Mouse (Mus musculus): ENCODE measurements around the gene Dars2. TPM values are rescaled to one million over a fixed set of nuclear protein-coding genes. Genes with fewer than 3 reads are reported as not detected.

The Dars2 gene
- 10.2 and 11.5 TPM in 2 replicates for total RNA-seq (2017)

- ATAC-seq (ENCODE audit: extremely low read depth, insufficient number of reproducible peaks, low FRiP score, poor library complexity, severe bottlenecking): peak; percentile 96
Observed at GRCm38 (mm10) chr1:161070352-161071271, at the start of gene Dars2, which contains the start of gene Cenpl. Gene Dars2 (minus strand): TSS chr1:161070658. Gene Cenpl (plus strand): TSS chr1:161070713.

- no peak for ATAC-seq (ENCODE audit: extremely low read depth, insufficient number of reproducible peaks, low FRiP score, poor library complexity, severe bottlenecking)
Observed at GRCm38 (mm10) chr1:161114591-161114990, 44.1 kb upstream of the Dars2 start.

GRCm38 (mm10) chr1:161109216-161109615, 38.8 kb upstream of the Dars2 start:
- ATAC-seq (ENCODE audit: extremely low read depth, insufficient number of reproducible peaks, low FRiP score, poor library complexity, severe bottlenecking): no peak

GRCm38 (mm10) chr1:161103842-161104241, 33.4 kb upstream of the Dars2 start:
- no peak for ATAC-seq (ENCODE audit: extremely low read depth, insufficient number of reproducible peaks, low FRiP score, poor library complexity, severe bottlenecking)

- no peak for ATAC-seq (ENCODE audit: extremely low read depth, insufficient number of reproducible peaks, low FRiP score, poor library complexity, severe bottlenecking)
Observed at GRCm38 (mm10) chr1:161099721-161100405, 29.4 kb upstream of the Dars2 start.

GRCm38 (mm10) chr1:161077243-161077642, 6.8 kb upstream of the Dars2 start:
- no peak for ATAC-seq (ENCODE audit: extremely low read depth, insufficient number of reproducible peaks, low FRiP score, poor library complexity, severe bottlenecking)

GRCm38 (mm10) chr1:161076238-161076637, 5.8 kb upstream of the Dars2 start:
- 0 out of 2 replicates have a peak, but pooled peaks have one; percentile 26 for ATAC-seq (ENCODE audit: extremely low read depth, insufficient number of reproducible peaks, low FRiP score, poor library complexity, severe bottlenecking)

GRCm38 (mm10) chr1:161071272-161071620, 788 bp upstream of the Dars2 start:
- no peak for ATAC-seq (ENCODE audit: extremely low read depth, insufficient number of reproducible peaks, low FRiP score, poor library complexity, severe bottlenecking)

GRCm38 (mm10) chr1:161063351-161063750, 7.1 kb downstream of the Dars2 start:
- ATAC-seq (ENCODE audit: extremely low read depth, insufficient number of reproducible peaks, low FRiP score, poor library complexity, severe bottlenecking): no peak

GRCm38 (mm10) chr1:161057164-161057563, 13.3 kb downstream of the Dars2 start:
- ATAC-seq (ENCODE audit: extremely low read depth, insufficient number of reproducible peaks, low FRiP score, poor library complexity, severe bottlenecking): no peak

- no peak for ATAC-seq (ENCODE audit: extremely low read depth, insufficient number of reproducible peaks, low FRiP score, poor library complexity, severe bottlenecking)
Observed at GRCm38 (mm10) chr1:161046972-161047371, 23.5 kb downstream of the Dars2 start.

GRCm38 (mm10) chr1:161041261-161042020, 29.0 kb downstream of the Dars2 start:
- no peak for ATAC-seq (ENCODE audit: extremely low read depth, insufficient number of reproducible peaks, low FRiP score, poor library complexity, severe bottlenecking)

GRCm38 (mm10) chr1:161040855-161041254, 29.6 kb downstream of the Dars2 start:
- ATAC-seq (ENCODE audit: extremely low read depth, insufficient number of reproducible peaks, low FRiP score, poor library complexity, severe bottlenecking): no peak

GRCm38 (mm10) chr1:161040426-161040770, 30.1 kb downstream of the Dars2 start:
- ATAC-seq (ENCODE audit: extremely low read depth, insufficient number of reproducible peaks, low FRiP score, poor library complexity, severe bottlenecking): no peak

- ATAC-seq (ENCODE audit: extremely low read depth, insufficient number of reproducible peaks, low FRiP score, poor library complexity, severe bottlenecking): no peak
Observed at GRCm38 (mm10) chr1:161039741-161040425, 30.6 kb downstream of the Dars2 start.

GRCm38 (mm10) chr1:161038968-161039721, 31.3 kb downstream of the Dars2 start:
- ATAC-seq (ENCODE audit: extremely low read depth, insufficient number of reproducible peaks, low FRiP score, poor library complexity, severe bottlenecking): no peak

- no peak for ATAC-seq (ENCODE audit: extremely low read depth, insufficient number of reproducible peaks, low FRiP score, poor library complexity, severe bottlenecking)
Observed at GRCm38 (mm10) chr1:161038004-161038403, 32.5 kb downstream of the Dars2 start.

GRCm38 (mm10) chr1:161037599-161037998, 32.9 kb downstream of the Dars2 start:
- ATAC-seq (ENCODE audit: extremely low read depth, insufficient number of reproducible peaks, low FRiP score, poor library complexity, severe bottlenecking): no peak
